Mouse (Mus musculus): ENCODE data around the gene Stoml2. TPM values are rescaled to one million over a fixed set of nuclear protein-coding genes. Genes with fewer than 3 reads are reported as not detected.
A peak's percentile ranks its signal among the peaks of the same experiment; 100 is the strongest.
"Not testable (repeated sequence)": the region's sequence is repeated elsewhere in the genome, so short reads cannot be mapped to it uniquely, and the experiment has no call there.

Stoml2 gene
- polyA plus RNA-seq, 1 experiment from 2014 or later: 119 TPM

- Histone ChIP-seq H3K4me3 (ENCODE audit: low read depth, low read length) (no peak overlapping the region), H3K36me3 (ENCODE audit: control insufficient read depth, insufficient read depth) (no peaks in the 10 kb centered on the region), H3K27me3 (replicated peaks; ENCODE audit: control insufficient read depth, insufficient read depth, low read length) (no peaks in the 10 kb centered on the region), H3K9ac (ENCODE audit: low read depth, low read length) (no peak overlapping the region), H3K9me3 (ENCODE audit: control insufficient read depth) (no peaks in the 10 kb centered on the region), H3K4me2 (replicated peaks; ENCODE audit: low read depth) (no peak overlapping the region), H3K4me1 (replicated peaks; ENCODE audit: control insufficient read depth, insufficient read depth, low read length) (peaks cover 4% of the 10 kb centered on the region; the same call in 1 of the 2 replicates), H3K27ac (ENCODE audit: low read depth, low read length) (no peak overlapping the region)
- WGBS: 92% methylated on average over 1 of the region's 1 CpGs
- ATAC-seq: no peak
- TF ChIP-seq CTCF (IDR thresholded peaks at IDR 0.05; ENCODE audit: low read depth): no peak
Observed at GRCm38 (mm10) chr4:43012091-43012490, 19.4 kb downstream of the Stoml2 start.

GRCm38 (mm10) chr4:43010161-43011038 lies 21.1 kb downstream of the Stoml2 start, which contains the start of gene Fancg:
TSS of gene Fancg (minus strand) at chr4:43010506.
- no peaks in the 10 kb centered on the region for H3K9me3 ChIP-seq (ENCODE audit: control insufficient read depth)
- H3K27ac ChIP-seq (ENCODE audit: low read depth, low read length): no peak within 1 kb of the TSS
- H3K9ac ChIP-seq (ENCODE audit: low read depth, low read length): peak within 1 kb of the TSS; percentile 58
- WGBS: under 1% methylated on average over 37 of the region's 37 CpGs
- H3K4me3 ChIP-seq (ENCODE audit: low read depth, low read length): peak within 1 kb of the TSS; percentile 73
- H3K4me2 ChIP-seq (replicated peaks; ENCODE audit: low read depth): peak within 1 kb of the TSS; percentile 85
- no peak for TF ChIP-seq CTCF (IDR thresholded peaks at IDR 0.05; ENCODE audit: low read depth)
- ATAC-seq: peak; percentile 80
- H3K36me3 ChIP-seq (ENCODE audit: control insufficient read depth, insufficient read depth): peaks cover 7% of the 10 kb centered on the region; the same call in 1 of the 2 replicates
- peaks cover 4% of the 10 kb centered on the region; the same call in 1 of the 2 replicates for H3K4me1 ChIP-seq (replicated peaks; ENCODE audit: control insufficient read depth, insufficient read depth, low read length)
- H3K27me3 ChIP-seq (replicated peaks; ENCODE audit: control insufficient read depth, insufficient read depth, low read length): no peaks in the 10 kb centered on the region

GRCm38 (mm10) chr4:43005765-43006164 lies 25.7 kb downstream of the Stoml2 start:
- Histone ChIP-seq H3K4me2 (replicated peaks; ENCODE audit: low read depth) (no peak overlapping the region), H3K27me3 (replicated peaks; ENCODE audit: control insufficient read depth, insufficient read depth, low read length) (no peaks in the 10 kb centered on the region), H3K9me3 (ENCODE audit: control insufficient read depth) (no peaks in the 10 kb centered on the region), H3K9ac (ENCODE audit: low read depth, low read length) (no peak overlapping the region), H3K4me3 (ENCODE audit: low read depth, low read length) (no peak overlapping the region), H3K27ac (ENCODE audit: low read depth, low read length) (no peak overlapping the region), H3K36me3 (ENCODE audit: control insufficient read depth, insufficient read depth) (peaks cover 7% of the 10 kb centered on the region; the same call in 1 of the 2 replicates), H3K4me1 (replicated peaks; ENCODE audit: control insufficient read depth, insufficient read depth, low read length) (peaks cover 4% of the 10 kb centered on the region; the same call in 1 of the 2 replicates)
- WGBS: 55% methylated on average over 2 of the region's 2 CpGs
- ATAC-seq: no peak
- peak; percentile 77 for TF ChIP-seq CTCF (IDR thresholded peaks at IDR 0.05; ENCODE audit: low read depth)

GRCm38 (mm10) chr4:43004951-43005350 lies 26.6 kb downstream of the Stoml2 start:
- Histone ChIP-seq H3K36me3 (ENCODE audit: control insufficient read depth, insufficient read depth) (peaks cover 7% of the 10 kb centered on the region; the same call in 1 of the 2 replicates), H3K4me3 (ENCODE audit: low read depth, low read length) (no peak overlapping the region), H3K9me3 (ENCODE audit: control insufficient read depth) (no peaks in the 10 kb centered on the region), H3K4me1 (replicated peaks; ENCODE audit: control insufficient read depth, insufficient read depth, low read length) (peaks cover 4% of the 10 kb centered on the region; the same call in 1 of the 2 replicates), H3K27ac (ENCODE audit: low read depth, low read length) (no peak overlapping the region), H3K4me2 (replicated peaks; ENCODE audit: low read depth) (no peak overlapping the region), H3K9ac (ENCODE audit: low read depth, low read length) (no peak overlapping the region), H3K27me3 (replicated peaks; ENCODE audit: control insufficient read depth, insufficient read depth, low read length) (no peaks in the 10 kb centered on the region)
- TF ChIP-seq CTCF (IDR thresholded peaks at IDR 0.05; ENCODE audit: low read depth): no peak
- ATAC-seq: no peak
- 94% methylated on average over 3 of the region's 3 CpGs for WGBS

- Histone ChIP-seq H3K36me3 (ENCODE audit: control insufficient read depth, insufficient read depth) (peaks cover 7% of the 10 kb centered on the region; the same call in 1 of the 2 replicates), H3K4me1 (replicated peaks; ENCODE audit: control insufficient read depth, insufficient read depth, low read length) (peaks cover 6% of the 10 kb centered on the region; the same call in 1 of the 2 replicates), H3K27me3 (replicated peaks; ENCODE audit: control insufficient read depth, insufficient read depth, low read length) (no peaks in the 10 kb centered on the region), H3K4me2 (replicated peaks; ENCODE audit: low read depth) (no peak overlapping the region), H3K27ac (ENCODE audit: low read depth, low read length) (peak overlapping the region; percentile 28; the same call in 1 of the 2 replicates), H3K4me3 (ENCODE audit: low read depth, low read length) (no peak overlapping the region), H3K9ac (ENCODE audit: low read depth, low read length) (no peak overlapping the region), H3K9me3 (ENCODE audit: control insufficient read depth) (no peaks in the 10 kb centered on the region)
- TF ChIP-seq CTCF (IDR thresholded peaks at IDR 0.05; ENCODE audit: low read depth): no peak
- 65% methylated on average over 12 of the region's 12 CpGs for WGBS
- no peak for ATAC-seq
Observed at GRCm38 (mm10) chr4:43002756-43003439, 28.6 kb downstream of the Stoml2 start.

- Histone ChIP-seq H3K4me2 (replicated peaks; ENCODE audit: low read depth) (no peak overlapping the region), H3K36me3 (ENCODE audit: control insufficient read depth, insufficient read depth) (peaks cover under 1% of the 10 kb centered on the region; the same call in 1 of the 2 replicates), H3K4me1 (replicated peaks; ENCODE audit: control insufficient read depth, insufficient read depth, low read length) (peaks cover 8% of the 10 kb centered on the region; the same call in 1 of the 2 replicates), H3K9me3 (ENCODE audit: control insufficient read depth) (no peaks in the 10 kb centered on the region), H3K9ac (ENCODE audit: low read depth, low read length) (no peak overlapping the region), H3K27me3 (replicated peaks; ENCODE audit: control insufficient read depth, insufficient read depth, low read length) (no peaks in the 10 kb centered on the region), H3K27ac (ENCODE audit: low read depth, low read length) (no peak overlapping the region), H3K4me3 (ENCODE audit: low read depth, low read length) (no peak overlapping the region)
- ATAC-seq: no peak
- 85% methylated on average over 2 of the region's 2 CpGs for WGBS
- TF ChIP-seq CTCF (IDR thresholded peaks at IDR 0.05; ENCODE audit: low read depth): no peak
Observed at GRCm38 (mm10) chr4:43001272-43001671, 30.2 kb downstream of the Stoml2 start.

- H3K9me3 ChIP-seq (ENCODE audit: control insufficient read depth); H3K27me3 ChIP-seq (replicated peaks; ENCODE audit: control insufficient read depth, insufficient read depth, low read length); H3K4me1 ChIP-seq (replicated peaks; ENCODE audit: control insufficient read depth, insufficient read depth, low read length); H3K36me3 ChIP-seq (ENCODE audit: control insufficient read depth, insufficient read depth): not testable (repeated sequence)
- peak within 1 kb of the TSS; percentile 98 for H3K27ac ChIP-seq (ENCODE audit: low read depth, low read length)
- peak within 1 kb of the TSS; percentile 98 for H3K9ac ChIP-seq (ENCODE audit: low read depth, low read length)
- peak within 1 kb of the TSS; percentile 72 for H3K4me2 ChIP-seq (replicated peaks; ENCODE audit: low read depth)
- peak within 1 kb of the TSS; percentile 77 for H3K4me3 ChIP-seq (ENCODE audit: low read depth, low read length)
- 1% methylated on average over 49 of the region's 56 CpGs for WGBS
- ATAC-seq: peak; percentile 97
Observed at GRCm38 (mm10) chr4:43000141-43000986, 31.1 kb downstream of the Stoml2 start, which contains the start of gene Vcp. TSS of gene Vcp (minus strand) at chr4:43000507.

Data from intestine, postnatal 0 days (tissue).